Mouse (Mus musculus): ENCODE data around the gene Vsig10. TPM values are rescaled to one million over a fixed set of nuclear protein-coding genes. Genes with fewer than 3 reads are reported as not detected.
A peak's percentile ranks its signal among the peaks of the same experiment; 100 is the strongest.
"Not testable (repeated sequence)": the region's sequence is repeated elsewhere in the genome, so short reads cannot be mapped to it uniquely, and the experiment has no call there.

The Vsig10 gene
- polyA plus RNA-seq, 1 experiment from 2014 or later: 1.8 TPM

DNA sequence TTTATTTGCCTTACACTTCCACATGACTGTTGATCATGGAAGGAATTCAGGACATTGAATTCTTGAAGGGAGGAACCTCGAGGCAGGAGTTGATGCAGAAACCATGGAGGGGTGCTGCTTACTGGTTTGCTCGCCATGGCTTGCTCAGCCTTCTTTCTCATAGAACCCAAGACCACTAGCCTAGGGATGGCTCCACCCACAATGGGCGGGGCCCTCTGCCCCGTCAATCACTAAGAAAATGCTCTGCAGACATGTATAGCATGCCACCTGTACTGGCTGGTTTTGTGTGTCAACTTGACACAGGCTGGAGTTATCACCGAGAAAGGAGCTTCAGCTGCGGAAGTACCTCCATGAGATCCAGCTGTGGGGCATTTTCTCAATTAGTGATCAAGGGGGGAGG, 21.2 kb downstream of the Vsig10 start:
- no peak overlapping the region for H3K4me3 ChIP-seq (replicated peaks)
- no peaks in the 10 kb centered on the region for H3K4me1 ChIP-seq
- H3K4me2 ChIP-seq: no peak overlapping the region
- H3K9ac ChIP-seq (replicated peaks): no peak overlapping the region
- H3K9me3 ChIP-seq (replicated peaks): no peaks in the 10 kb centered on the region
- no peak overlapping the region for H3K27ac ChIP-seq (replicated peaks)
- WGBS: 84% methylated on average over 6 of the region's 6 CpGs
- H3K36me3 ChIP-seq: no peaks in the 10 kb centered on the region; the same call in 1 of the 2 replicates
- H3K27me3 ChIP-seq (replicated peaks): no peaks in the 10 kb centered on the region
- no peak for ATAC-seq (ENCODE audit: low FRiP score)

GRCm38 (mm10) chr5:117341896-117342295, 23.0 kb downstream of the Vsig10 start:
- Histone ChIP-seq H3K27ac (replicated peaks) (no peak overlapping the region), H3K4me1 (no peaks in the 10 kb centered on the region), H3K4me2 (no peak overlapping the region), H3K9me3 (replicated peaks) (no peaks in the 10 kb centered on the region), H3K4me3 (replicated peaks) (no peak overlapping the region), H3K27me3 (replicated peaks) (no peaks in the 10 kb centered on the region), H3K9ac (replicated peaks) (no peak overlapping the region), H3K36me3 (no peaks in the 10 kb centered on the region; the same call in 1 of the 2 replicates)
- no peak for ATAC-seq (ENCODE audit: low FRiP score)
- WGBS: 80% methylated on average over 6 of the region's 6 CpGs

DNA sequence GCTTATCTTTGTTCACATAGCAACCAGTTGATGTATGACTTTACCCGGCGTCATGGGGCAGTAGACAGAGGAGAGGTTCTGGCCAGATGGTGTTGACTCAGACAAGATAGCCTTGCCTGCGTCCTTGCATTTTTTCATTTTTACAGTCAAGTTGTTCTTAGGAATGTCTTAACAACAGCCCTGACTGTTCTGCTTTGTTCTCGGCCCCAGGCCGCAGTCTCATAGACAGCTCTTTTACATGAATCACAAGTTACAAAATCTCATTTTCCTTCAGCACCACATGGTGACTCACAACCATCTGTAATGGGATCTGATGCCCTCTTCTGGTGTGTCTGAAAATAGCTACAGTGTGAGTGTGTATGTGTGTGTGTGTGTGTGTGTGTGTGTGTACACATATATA, 25.6 kb downstream of the Vsig10 start:
- H3K27me3 ChIP-seq (replicated peaks); H3K9me3 ChIP-seq (replicated peaks); H3K36me3 ChIP-seq; H3K4me1 ChIP-seq; H3K27ac ChIP-seq (replicated peaks); H3K4me2 ChIP-seq; ATAC-seq (ENCODE audit: low FRiP score); H3K9ac ChIP-seq (replicated peaks); H3K4me3 ChIP-seq (replicated peaks): not testable (repeated sequence)
- 85% methylated on average over 5 of the region's 5 CpGs for WGBS

- Histone ChIP-seq H3K4me1 (no peaks in the 10 kb centered on the region), H3K9me3 (replicated peaks) (no peaks in the 10 kb centered on the region), H3K4me2 (no peak overlapping the region), H3K27me3 (replicated peaks) (no peaks in the 10 kb centered on the region), H3K36me3 (no peaks in the 10 kb centered on the region), H3K9ac (replicated peaks) (no peak overlapping the region), H3K27ac (replicated peaks) (no peak overlapping the region), H3K4me3 (replicated peaks) (no peak overlapping the region)
- no peak for ATAC-seq (ENCODE audit: low FRiP score)
- WGBS: 84% methylated on average over 5 of the region's 5 CpGs
These were observed 26.6 kb downstream of the Vsig10 start for GRCm38 (mm10) chr5:117345432-117345976.

DNA sequence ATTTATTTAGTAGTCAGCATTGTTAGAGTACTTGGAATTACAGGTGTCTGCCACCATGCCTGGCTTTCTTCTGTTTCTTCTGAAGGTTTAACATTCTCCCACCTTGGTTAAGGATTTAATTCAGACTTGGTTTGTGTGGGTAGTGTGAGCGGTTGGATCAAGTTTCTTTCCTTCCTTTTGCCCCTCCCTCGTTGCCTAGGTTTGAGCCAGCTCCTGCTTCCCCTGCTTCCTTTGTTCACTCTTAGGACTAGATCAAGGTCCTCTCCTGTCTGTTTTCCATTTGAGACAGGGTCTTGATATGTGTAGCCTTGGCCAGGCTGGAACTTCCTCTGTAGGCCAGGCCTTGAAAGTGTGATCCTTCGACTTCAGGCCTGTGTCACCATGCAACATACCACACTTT, 27.4 kb downstream of the Vsig10 start:
- 83% methylated on average over 3 of the region's 3 CpGs for WGBS
- Histone ChIP-seq H3K4me2 (no peak overlapping the region), H3K9me3 (replicated peaks) (no peaks in the 10 kb centered on the region), H3K4me1 (no peaks in the 10 kb centered on the region), H3K36me3 (no peaks in the 10 kb centered on the region), H3K9ac (replicated peaks) (no peak overlapping the region), H3K27me3 (replicated peaks) (no peaks in the 10 kb centered on the region), H3K4me3 (replicated peaks) (no peak overlapping the region), H3K27ac (replicated peaks) (no peak overlapping the region)
- no peak for ATAC-seq (ENCODE audit: low FRiP score)

DNA sequence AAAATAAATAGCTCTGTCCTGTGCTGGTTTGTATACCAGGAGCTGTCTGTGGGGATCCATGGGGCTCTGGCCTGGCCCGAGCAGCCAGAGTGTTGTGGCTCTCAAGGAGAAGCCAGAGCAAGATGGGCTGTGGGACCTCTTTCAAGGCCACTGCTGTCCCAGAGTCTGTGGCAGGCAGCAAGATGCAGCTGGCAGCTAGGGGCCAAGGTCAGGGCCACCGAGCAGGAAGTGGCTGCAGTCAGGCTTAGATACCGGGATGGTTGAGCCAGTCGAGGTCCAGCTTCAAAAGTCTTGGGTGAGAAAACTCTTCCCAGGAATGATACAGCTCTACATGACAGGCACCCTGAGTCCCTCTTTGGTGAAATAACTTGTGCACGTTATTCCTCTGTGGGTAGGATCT, 28.1 kb downstream of the Vsig10 start:
- H3K4me2 ChIP-seq: no peak overlapping the region
- H3K27ac ChIP-seq (replicated peaks): no peak overlapping the region
- no peaks in the 10 kb centered on the region for H3K36me3 ChIP-seq
- H3K9me3 ChIP-seq (replicated peaks): no peaks in the 10 kb centered on the region
- H3K4me3 ChIP-seq (replicated peaks): no peak overlapping the region
- no peaks in the 10 kb centered on the region for H3K27me3 ChIP-seq (replicated peaks)
- H3K9ac ChIP-seq (replicated peaks): no peak overlapping the region
- no peaks in the 10 kb centered on the region for H3K4me1 ChIP-seq
- 87% methylated on average over 5 of the region's 5 CpGs for WGBS
- no peak for ATAC-seq (ENCODE audit: low FRiP score)

DNA sequence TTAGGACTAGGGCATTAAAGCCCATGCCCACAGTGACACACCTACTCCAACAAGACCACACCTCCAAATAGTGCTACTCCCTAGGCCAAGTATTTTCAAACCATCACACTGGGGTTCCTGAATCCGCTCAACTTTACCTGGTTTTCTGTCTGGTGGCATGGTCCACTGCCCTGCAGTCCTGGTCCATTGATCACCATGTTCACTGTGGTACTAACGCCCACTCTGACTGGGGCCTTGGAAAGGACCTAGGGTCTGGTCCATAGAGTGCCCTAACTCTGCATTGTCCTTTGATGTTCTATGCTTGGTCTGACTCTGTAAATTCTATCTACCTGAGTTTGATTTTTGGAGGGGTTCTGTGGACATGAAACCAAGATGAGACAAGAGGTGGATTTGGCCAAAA, 29.0 kb downstream of the Vsig10 start:
- Histone ChIP-seq H3K27ac (replicated peaks) (no peak overlapping the region), H3K4me3 (replicated peaks) (no peak overlapping the region), H3K9me3 (replicated peaks) (no peaks in the 10 kb centered on the region), H3K9ac (replicated peaks) (no peak overlapping the region), H3K4me2 (no peak overlapping the region), H3K36me3 (no peaks in the 10 kb centered on the region), H3K27me3 (replicated peaks) (no peaks in the 10 kb centered on the region), H3K4me1 (no peaks in the 10 kb centered on the region)
- 86% methylated on average over 2 of the region's 2 CpGs for WGBS
- no peak for ATAC-seq (ENCODE audit: low FRiP score)

- Histone ChIP-seq H3K27ac (replicated peaks) (no peak overlapping the region), H3K9ac (replicated peaks) (no peak overlapping the region), H3K9me3 (replicated peaks) (no peaks in the 10 kb centered on the region), H3K36me3 (no peaks in the 10 kb centered on the region), H3K4me3 (replicated peaks) (no peak overlapping the region), H3K4me2 (peak overlapping the region; percentile 13), H3K4me1 (no peaks in the 10 kb centered on the region), H3K27me3 (replicated peaks) (no peaks in the 10 kb centered on the region)
- 22% methylated on average over 19 of the region's 19 CpGs for WGBS
- no peak for ATAC-seq (ENCODE audit: low FRiP score)
These were observed 29.4 kb downstream of the Vsig10 start for GRCm38 (mm10) chr5:117348279-117348678.

- Histone ChIP-seq H3K27me3 (replicated peaks) (no peaks in the 10 kb centered on the region), H3K27ac (replicated peaks) (no peak overlapping the region), H3K9me3 (replicated peaks) (no peaks in the 10 kb centered on the region), H3K9ac (replicated peaks) (no peak overlapping the region), H3K4me3 (replicated peaks) (no peak overlapping the region), H3K36me3 (no peaks in the 10 kb centered on the region), H3K4me1 (peaks cover 27% of the 10 kb centered on the region), H3K4me2 (no peak overlapping the region)
- WGBS: 79% methylated on average over 8 of the region's 8 CpGs
- no peak for ATAC-seq (ENCODE audit: low FRiP score)
These were observed 35.2 kb downstream of the Vsig10 start for GRCm38 (mm10) chr5:117354121-117354520.

DNA sequence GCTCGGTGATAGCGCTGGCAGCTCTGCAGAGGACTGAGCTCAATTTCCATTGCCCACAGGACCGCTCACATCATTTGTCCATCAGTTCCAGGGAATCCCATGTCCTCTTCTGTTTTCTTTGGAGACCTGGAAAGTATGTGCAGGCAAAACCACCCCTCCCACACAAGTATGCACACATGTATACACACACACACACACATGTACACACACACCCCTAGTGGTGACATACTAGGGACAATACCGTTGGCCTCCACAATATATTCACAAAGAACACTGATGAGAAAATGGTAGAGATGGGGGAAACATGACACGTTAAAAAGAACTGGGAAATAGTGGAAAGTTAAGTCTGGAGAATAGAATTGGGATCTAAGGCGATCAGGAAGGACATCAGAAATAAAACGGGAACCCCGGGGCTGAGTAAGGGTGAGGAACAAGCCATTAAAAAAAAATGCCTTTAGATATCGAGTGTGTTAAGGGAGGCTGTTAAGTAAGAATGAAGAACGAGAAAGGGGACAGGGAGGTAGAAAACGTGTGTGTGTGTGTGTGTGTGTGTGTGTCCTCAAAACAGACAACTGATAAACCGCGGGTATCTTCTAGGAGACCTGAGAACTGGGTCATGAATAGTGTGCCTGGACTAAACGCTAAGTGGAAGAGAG, 36.9 kb downstream of the Vsig10 start:
- Histone ChIP-seq H3K9me3 (replicated peaks) (no peaks in the 10 kb centered on the region), H3K36me3 (no peaks in the 10 kb centered on the region), H3K4me1 (peaks cover 44% of the 10 kb centered on the region), H3K4me2 (peak overlapping the region; percentile 93), H3K9ac (replicated peaks) (0 out of 2 replicates have a peak overlapping the region, but pooled peaks have one; percentile 96), H3K27ac (replicated peaks) (peak overlapping the region; percentile 92), H3K27me3 (replicated peaks) (no peaks in the 10 kb centered on the region), H3K4me3 (replicated peaks) (no peak overlapping the region)
- WGBS: 49% methylated on average over 14 of the region's 14 CpGs
- ATAC-seq (ENCODE audit: low FRiP score): no peak

- H3K27me3 ChIP-seq (replicated peaks): no peaks in the 10 kb centered on the region
- H3K27ac ChIP-seq (replicated peaks): peak overlapping the region; percentile 92
- H3K4me1 ChIP-seq: peaks cover 49% of the 10 kb centered on the region
- H3K36me3 ChIP-seq: no peaks in the 10 kb centered on the region
- peak overlapping the region; percentile 93 for H3K4me2 ChIP-seq
- ATAC-seq (ENCODE audit: low FRiP score): peak; percentile 51
- H3K4me3 ChIP-seq (replicated peaks): peak overlapping the region; percentile 92
- peak overlapping the region; percentile 96 for H3K9ac ChIP-seq (replicated peaks)
- WGBS: 1% methylated on average over 22 of the region's 24 CpGs
- no peaks in the 10 kb centered on the region for H3K9me3 ChIP-seq (replicated peaks)
These were observed 37.7 kb downstream of the Vsig10 start for GRCm38 (mm10) chr5:117356365-117357128.

GRCm38 (mm10) chr5:117357129-117357477, 38.2 kb downstream of the Vsig10 start, which contains the start of gene Wsb2:
Gene Wsb2, plus strand, starts transcription at chr5:117357304.
- Histone ChIP-seq H3K36me3 (no peaks in the 10 kb centered on the region), H3K27ac (replicated peaks) (peak within 1 kb of the TSS; percentile 92), H3K4me3 (replicated peaks) (peak within 1 kb of the TSS; percentile 92), H3K4me2 (peak within 1 kb of the TSS; percentile 93), H3K9ac (replicated peaks) (peak within 1 kb of the TSS; percentile 96), H3K9me3 (replicated peaks) (no peaks in the 10 kb centered on the region), H3K4me1 (peaks cover 55% of the 10 kb centered on the region), H3K27me3 (replicated peaks) (no peaks in the 10 kb centered on the region)
- under 1% methylated on average over 35 of the region's 54 CpGs for WGBS
- ATAC-seq (ENCODE audit: low FRiP score): peak; percentile 88

Data from neural tube, embryonic 15.5 days (tissue).